Mouse (Mus musculus): ENCODE data around the gene Dnmt3a. TPM values are rescaled to one million over a fixed set of nuclear protein-coding genes. Genes with fewer than 3 reads are reported as not detected.

Gene Dnmt3a
- polyA plus RNA-seq, 1 experiment from 2014 or later: 24.3 TPM

DNA sequence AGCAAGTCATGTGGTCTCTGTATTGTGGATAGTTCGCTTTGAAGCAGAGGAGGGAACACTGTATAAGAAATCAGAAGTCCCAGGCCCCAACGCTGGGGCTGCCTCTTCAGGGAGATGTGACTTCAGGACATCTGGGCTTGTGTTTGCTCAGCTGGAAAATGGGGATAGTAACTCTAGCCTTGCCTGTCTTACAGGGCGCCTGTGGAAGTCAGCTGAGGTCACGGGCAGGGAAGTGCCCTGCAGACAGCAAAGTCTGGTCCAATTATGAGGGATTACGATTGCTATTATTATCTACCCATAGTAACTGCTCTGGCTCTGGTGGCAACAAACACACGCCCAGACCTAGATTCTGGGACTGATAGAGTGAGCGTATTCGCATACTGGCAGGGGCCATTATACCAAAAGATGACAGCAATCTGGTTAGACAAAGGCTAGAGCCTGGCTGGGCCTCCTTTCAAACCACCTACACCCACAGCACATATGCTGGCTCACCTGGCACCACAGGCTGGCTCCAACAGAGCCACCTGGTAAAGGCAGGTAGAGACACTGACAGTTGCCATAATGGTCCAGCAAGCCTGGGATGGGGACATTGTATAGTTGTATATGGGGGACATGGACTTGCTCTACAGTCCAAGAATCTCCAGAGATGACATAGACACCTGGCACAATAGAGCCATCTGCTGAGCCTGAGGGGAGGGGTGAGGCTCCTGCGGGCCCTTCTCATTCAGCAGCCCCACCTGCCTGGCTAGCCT, 31.4 kb downstream of the Dnmt3a start:
- WGBS (ENCODE audit: insufficient replicate concordance): 71% methylated on average over 9 of the region's 9 CpGs
- ATAC-seq (no peak), DNase-seq (no peak)
- H3K36me3 ChIP-seq (replicated peaks; ENCODE audit: insufficient read depth, low read length): peaks cover 19% of the 10 kb centered on the region
- H3K4me1 ChIP-seq (ENCODE audit: insufficient read depth): peaks cover 26% of the 10 kb centered on the region
- no peak overlapping the region for H3K27ac ChIP-seq (ENCODE audit: low read depth)
- H3K9me3 ChIP-seq (ENCODE audit: low read length): no peaks in the 10 kb centered on the region
- H3K4me3 ChIP-seq (ENCODE audit: low read depth, low read length): no peak overlapping the region
- no peak overlapping the region for H3K4me2 ChIP-seq (ENCODE audit: low read depth, low read length)
- H3K9ac ChIP-seq (replicated peaks): no peak overlapping the region
- no peak for TF ChIP-seq EP300 (IDR thresholded peaks at IDR 0.05; ENCODE audit: low read depth)
- TF ChIP-seq CTCF (IDR thresholded peaks at IDR 0.05; ENCODE audit: low read depth): no peak
- no peaks in the 10 kb centered on the region for H3K27me3 ChIP-seq (ENCODE audit: insufficient read depth, low read length)

DNA sequence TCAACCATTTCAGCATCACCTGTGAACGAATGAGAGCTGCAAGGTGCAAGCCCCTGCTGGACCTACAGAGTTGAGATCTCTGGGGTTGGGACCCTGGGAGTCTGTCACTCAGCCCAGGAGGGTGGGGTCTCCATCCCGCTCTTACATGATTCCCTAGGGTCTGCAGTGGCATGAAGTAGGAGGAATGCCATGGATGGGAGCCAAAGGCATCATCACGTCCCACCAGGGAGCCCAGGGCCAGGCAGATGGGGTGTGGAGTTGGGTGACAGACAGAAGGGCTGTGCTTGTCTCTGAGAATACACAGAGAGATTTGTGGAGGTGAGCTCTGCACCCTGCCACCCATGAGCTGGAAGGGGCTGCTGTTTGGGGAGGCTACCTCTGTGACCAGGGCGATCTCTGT, 32.2 kb downstream of the Dnmt3a start:
- no peak overlapping the region for H3K9ac ChIP-seq (replicated peaks)
- H3K27ac ChIP-seq (ENCODE audit: low read depth): no peak overlapping the region
- WGBS (ENCODE audit: insufficient replicate concordance): 78% methylated on average over 4 of the region's 4 CpGs
- peaks cover 19% of the 10 kb centered on the region for H3K36me3 ChIP-seq (replicated peaks; ENCODE audit: insufficient read depth, low read length)
- no peak overlapping the region for H3K4me2 ChIP-seq (ENCODE audit: low read depth, low read length)
- H3K4me3 ChIP-seq (ENCODE audit: low read depth, low read length): no peak overlapping the region
- DNase-seq: no peak
- H3K9me3 ChIP-seq (ENCODE audit: low read length): no peaks in the 10 kb centered on the region
- no peak for TF ChIP-seq CTCF (IDR thresholded peaks at IDR 0.05; ENCODE audit: low read depth)
- no peak for TF ChIP-seq EP300 (IDR thresholded peaks at IDR 0.05; ENCODE audit: low read depth)
- no peaks in the 10 kb centered on the region for H3K27me3 ChIP-seq (ENCODE audit: insufficient read depth, low read length)
- peaks cover 23% of the 10 kb centered on the region for H3K4me1 ChIP-seq (ENCODE audit: insufficient read depth)
- ATAC-seq: no peak

DNA sequence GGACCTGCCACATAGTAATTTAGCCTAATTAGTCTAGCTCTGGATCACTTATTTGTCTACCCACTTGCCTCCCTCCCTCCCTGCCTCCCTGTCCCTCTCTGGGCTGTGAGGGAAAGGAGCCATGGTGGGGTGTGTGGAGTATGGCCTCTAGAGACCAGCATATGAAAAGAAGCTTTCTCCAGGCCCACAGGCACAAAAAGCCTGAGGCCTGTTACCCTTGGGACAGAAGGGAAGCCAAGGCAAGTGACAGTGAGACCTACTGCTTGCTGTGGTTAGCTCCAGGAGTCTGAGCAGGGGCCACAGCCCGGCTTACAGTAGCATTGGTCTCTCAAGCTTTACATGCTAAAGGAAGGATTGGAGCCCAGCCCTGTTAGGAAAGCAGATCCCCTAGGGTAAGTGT, 33.9 kb downstream of the Dnmt3a start:
- peaks cover 20% of the 10 kb centered on the region for H3K36me3 ChIP-seq (replicated peaks; ENCODE audit: insufficient read depth, low read length)
- H3K9ac ChIP-seq (replicated peaks): no peak overlapping the region
- H3K9me3 ChIP-seq (ENCODE audit: low read length): no peaks in the 10 kb centered on the region
- DNase-seq (no peak), ATAC-seq (no peak)
- H3K4me2 ChIP-seq (ENCODE audit: low read depth, low read length): no peak overlapping the region
- H3K27ac ChIP-seq (ENCODE audit: low read depth): no peak overlapping the region
- no peak overlapping the region for H3K4me3 ChIP-seq (ENCODE audit: low read depth, low read length)
- TF ChIP-seq CTCF (IDR thresholded peaks at IDR 0.05; ENCODE audit: low read depth) (no peak), EP300 (IDR thresholded peaks at IDR 0.05; ENCODE audit: low read depth) (no peak)
- 80% methylated on average over 1 of the region's 1 CpGs for WGBS (ENCODE audit: insufficient replicate concordance)
- no peaks in the 10 kb centered on the region for H3K27me3 ChIP-seq (ENCODE audit: insufficient read depth, low read length)
- H3K4me1 ChIP-seq (ENCODE audit: insufficient read depth): peaks cover 8% of the 10 kb centered on the region

DNA sequence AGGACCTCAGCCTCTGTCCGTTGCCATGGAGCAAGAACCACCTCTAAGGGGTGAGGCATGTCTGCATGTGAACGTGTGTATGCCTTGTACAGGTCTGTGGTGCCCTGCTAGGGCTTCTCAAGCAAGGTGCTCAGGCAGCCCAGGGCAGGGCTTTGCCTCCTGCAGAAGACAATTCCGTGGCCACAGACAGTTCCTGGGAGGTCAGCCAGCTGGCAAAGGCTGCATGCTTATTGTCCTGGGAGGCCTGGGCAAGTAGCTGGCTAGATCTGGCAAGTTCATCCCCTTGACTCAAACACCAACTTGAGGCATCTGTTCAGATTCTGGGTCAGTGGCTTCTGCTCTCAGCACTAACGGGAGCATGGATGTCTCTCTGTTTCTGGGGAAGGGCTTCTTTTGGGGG, 35.3 kb downstream of the Dnmt3a start:
- Histone ChIP-seq H3K9ac (replicated peaks) (no peak overlapping the region), H3K4me2 (ENCODE audit: low read depth, low read length) (no peak overlapping the region), H3K27me3 (ENCODE audit: insufficient read depth, low read length) (no peaks in the 10 kb centered on the region), H3K36me3 (replicated peaks; ENCODE audit: insufficient read depth, low read length) (peaks cover 21% of the 10 kb centered on the region), H3K4me3 (ENCODE audit: low read depth, low read length) (no peak overlapping the region), H3K4me1 (ENCODE audit: insufficient read depth) (no peaks in the 10 kb centered on the region), H3K9me3 (ENCODE audit: low read length) (no peaks in the 10 kb centered on the region), H3K27ac (ENCODE audit: low read depth) (no peak overlapping the region)
- no peak for DNase-seq
- WGBS (ENCODE audit: insufficient replicate concordance): 71% methylated on average over 4 of the region's 4 CpGs
- TF ChIP-seq EP300 (IDR thresholded peaks at IDR 0.05; ENCODE audit: low read depth): no peak
- no peak for TF ChIP-seq CTCF (IDR thresholded peaks at IDR 0.05; ENCODE audit: low read depth)
- ATAC-seq: no peak

DNA sequence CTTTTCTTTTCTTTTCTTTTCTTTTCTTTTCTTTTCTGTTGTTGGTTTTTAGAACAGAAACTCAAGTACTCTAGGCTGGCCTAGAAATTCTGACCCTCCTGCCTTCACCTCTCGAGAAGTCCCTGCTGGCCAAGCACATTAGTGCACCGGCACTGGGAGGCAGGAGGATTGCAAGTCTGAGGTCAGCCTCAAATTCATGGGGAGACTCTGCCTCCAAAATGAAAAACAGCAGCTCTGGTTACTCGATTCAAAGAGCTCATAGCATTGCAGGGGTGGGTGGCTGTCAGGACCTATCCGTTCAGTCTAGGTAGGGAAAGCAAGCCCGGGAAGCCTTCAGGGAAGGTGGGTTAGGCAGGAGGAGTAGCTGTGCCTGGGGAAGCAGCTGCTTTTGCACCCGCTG, 37.0 kb downstream of the Dnmt3a start:
- ATAC-seq: no peak
- no peak overlapping the region for H3K27ac ChIP-seq (ENCODE audit: low read depth)

DNA sequence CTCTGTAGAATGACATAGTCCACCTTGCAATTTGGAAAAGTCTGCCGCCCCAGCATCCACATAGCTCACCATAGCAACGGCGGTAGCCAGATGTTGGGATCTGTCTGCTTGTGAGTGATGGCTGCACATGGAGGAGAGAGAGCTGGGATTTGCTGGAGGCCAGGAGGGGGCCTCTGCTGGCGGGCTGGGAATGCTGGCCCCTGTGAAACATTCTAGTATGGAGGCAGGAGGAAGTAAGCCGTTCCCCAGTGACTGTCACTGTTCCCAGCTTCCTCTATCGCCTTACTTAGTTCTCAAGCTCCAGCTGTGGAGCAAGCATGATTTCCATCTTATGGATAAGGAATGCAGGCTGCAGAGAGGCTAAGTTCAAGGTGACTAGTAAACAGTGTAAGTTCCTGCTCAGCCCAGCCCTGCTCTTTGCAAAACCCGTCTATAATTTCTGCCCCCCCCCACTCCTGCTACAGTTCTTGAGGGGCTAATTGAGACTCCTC, 37.6 kb downstream of the Dnmt3a start:
- ATAC-seq (no peak), DNase-seq (no peak)
- no peaks in the 10 kb centered on the region for H3K27me3 ChIP-seq (ENCODE audit: insufficient read depth, low read length)
- H3K9me3 ChIP-seq (ENCODE audit: low read length): no peaks in the 10 kb centered on the region
- H3K9ac ChIP-seq (replicated peaks): no peak overlapping the region
- H3K4me2 ChIP-seq (ENCODE audit: low read depth, low read length): no peak overlapping the region
- no peaks in the 10 kb centered on the region for H3K4me1 ChIP-seq (ENCODE audit: insufficient read depth)
- 28% methylated on average over 7 of the region's 7 CpGs for WGBS (ENCODE audit: insufficient replicate concordance)
- H3K36me3 ChIP-seq (replicated peaks; ENCODE audit: insufficient read depth, low read length): peaks cover 19% of the 10 kb centered on the region; the same call in 1 of the 2 replicates
- H3K4me3 ChIP-seq (ENCODE audit: low read depth, low read length): no peak overlapping the region
- TF ChIP-seq EP300 (IDR thresholded peaks at IDR 0.05; ENCODE audit: low read depth): no peak
- no peak for TF ChIP-seq CTCF (IDR thresholded peaks at IDR 0.05; ENCODE audit: low read depth)
- no peak overlapping the region for H3K27ac ChIP-seq (ENCODE audit: low read depth)

More for the DNA sequence above, 37.0 kb downstream of the Dnmt3a start:
- Histone ChIP-seq H3K36me3 (replicated peaks; ENCODE audit: insufficient read depth, low read length) (peaks cover 19% of the 10 kb centered on the region), H3K4me2 (ENCODE audit: low read depth, low read length) (no peak overlapping the region), H3K27me3 (ENCODE audit: insufficient read depth, low read length) (no peaks in the 10 kb centered on the region), H3K9me3 (ENCODE audit: low read length) (no peaks in the 10 kb centered on the region), H3K9ac (replicated peaks) (no peak overlapping the region), H3K4me1 (ENCODE audit: insufficient read depth) (no peaks in the 10 kb centered on the region), H3K4me3 (ENCODE audit: low read depth, low read length) (no peak overlapping the region)
- 64% methylated on average over 6 of the region's 6 CpGs for WGBS (ENCODE audit: insufficient replicate concordance)
- TF ChIP-seq CTCF (IDR thresholded peaks at IDR 0.05; ENCODE audit: low read depth): 0 out of 2 replicates have a peak, but pooled peaks have one; percentile 15
- TF ChIP-seq EP300 (IDR thresholded peaks at IDR 0.05; ENCODE audit: low read depth): no peak
- no peak for DNase-seq
